Mouse (Mus musculus) gastrocnemius, postnatal 10 days (tissue): Measurements from ENCODE around the gene Olfr1357. TPM values are rescaled to one million over a fixed set of nuclear protein-coding genes. Genes with fewer than 3 reads are reported as not detected.
"Not testable (repeated sequence)": the region's sequence is repeated elsewhere in the genome, so short reads cannot be mapped to it uniquely, and the experiment has no call there.

Experiments used
- DNase-seq: peaks from one replicate; pipeline ENCODE4 v3.0.0; 2021; ENCODE audit warnings: mixed read lengths
- long read RNA-seq, 2 experiments: library from polyadenylated mRNA; stranded (forward); transcript quantifications; one replicate each; pipeline ENCODE4 v2.0.0; 2021
- total RNA-seq, 2 experiments: library from RNA; stranded (reverse); gene quantifications; 2 replicates each; pipeline ENCODE4 v1.2.3; 2021

Gene Olfr1357
- not detected for total RNA-seq
- long read RNA-seq, experiment 1 = 0 reads
- long read RNA-seq, experiment 2 = 0 reads

DNA sequence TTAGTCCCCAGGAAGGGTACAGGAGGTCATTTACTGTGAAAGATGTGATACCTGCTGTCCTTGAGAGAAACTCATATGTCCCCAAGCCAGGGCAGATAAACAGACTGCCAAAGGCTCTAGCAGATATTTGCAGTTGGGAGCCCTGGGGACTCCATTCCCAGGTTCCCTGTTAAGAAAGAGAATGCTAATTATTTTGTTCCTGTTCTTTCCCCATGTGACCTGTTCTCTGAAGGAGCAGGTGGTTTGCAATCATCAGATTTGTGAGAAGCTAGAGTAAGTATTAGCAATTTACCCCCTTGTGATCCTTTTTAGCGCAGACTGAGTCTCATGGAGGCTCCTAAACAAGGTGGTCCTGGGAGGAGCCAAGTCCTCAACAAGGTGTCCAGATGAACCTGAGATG, at the start of gene Olfr1357:
Olfr1357 (minus strand) TSS at position 101 of the 400 bp plus-strand sequence.
- DNase-seq = no peak

DNA sequence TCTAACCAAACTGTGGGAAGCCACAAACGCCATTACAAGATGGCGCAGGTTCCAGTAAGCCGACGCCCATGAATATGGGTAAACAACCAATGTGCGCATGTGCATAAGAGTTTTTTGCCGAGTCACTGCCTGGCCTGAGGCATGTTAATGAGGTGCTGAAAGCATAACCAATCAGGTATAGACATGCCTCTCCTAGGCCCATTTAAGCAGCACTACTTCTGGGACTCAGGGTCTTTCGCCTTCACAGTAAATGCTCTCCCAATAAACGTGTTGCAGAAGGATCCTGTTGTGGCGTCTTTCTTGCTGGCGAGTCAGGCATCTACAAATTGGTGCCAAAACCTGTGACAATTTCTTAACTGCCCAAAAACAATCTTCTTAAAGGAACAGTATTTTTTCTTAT, 48.8 kb upstream of the Olfr1357 start:
- DNase-seq = not testable (repeated sequence)

GRCm38 (mm10) chr10:78664546-78664945, 46.7 kb upstream of the Olfr1357 start:
- no peak for DNase-seq

DNA sequence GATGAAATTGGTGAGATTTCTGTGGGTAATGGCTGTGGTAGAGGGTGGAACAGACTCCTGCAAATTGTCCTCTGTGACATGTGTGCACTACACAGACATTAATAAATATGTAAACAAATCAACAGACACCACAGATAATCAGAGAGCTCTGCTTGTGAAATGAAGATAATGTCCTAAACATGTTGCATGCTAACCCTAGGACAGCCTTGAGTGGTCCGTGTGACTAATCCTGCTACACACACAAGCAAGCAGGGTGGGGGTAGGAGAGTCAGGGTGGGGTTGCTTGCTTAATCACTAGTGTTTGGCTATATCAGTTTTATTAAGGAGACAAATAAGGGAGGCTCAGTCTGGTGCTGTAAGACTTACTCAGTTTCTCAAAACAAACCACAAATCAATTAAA, 43.3 kb upstream of the Olfr1357 start:
- DNase-seq = no peak

- no peak for DNase-seq
Observed at GRCm38 (mm10) chr10:78632311-78632710, 14.4 kb upstream of the Olfr1357 start.

DNA sequence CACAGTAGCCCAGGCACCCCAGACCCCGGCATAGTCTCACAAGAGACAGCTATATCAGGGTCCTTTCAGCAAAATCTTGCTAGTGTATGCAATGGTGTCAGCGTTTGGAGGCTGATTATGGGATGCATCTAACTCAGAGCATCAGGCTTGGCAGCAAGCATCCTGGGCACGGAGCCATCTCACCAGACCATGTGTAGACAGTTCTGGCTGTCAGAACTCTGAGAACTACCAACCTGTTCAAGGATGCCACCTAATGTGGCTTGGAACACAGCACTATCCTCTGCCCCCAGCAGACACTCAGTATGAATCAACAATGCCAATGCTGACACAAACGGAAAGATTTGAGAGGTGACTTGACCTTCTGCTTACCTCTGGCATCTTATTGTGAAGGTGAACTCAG, 12.3 kb upstream of the Olfr1357 start:
- DNase-seq = no peak

GRCm38 (mm10) chr10:78623143-78623542, 5.3 kb upstream of the Olfr1357 start:
- DNase-seq = not testable (repeated sequence)

- DNase-seq = no peak
Observed at GRCm38 (mm10) chr10:78607602-78608001, 10.3 kb downstream of the Olfr1357 start.

GRCm38 (mm10) chr10:78605080-78605479, 12.8 kb downstream of the Olfr1357 start:
- no peak for DNase-seq

DNA sequence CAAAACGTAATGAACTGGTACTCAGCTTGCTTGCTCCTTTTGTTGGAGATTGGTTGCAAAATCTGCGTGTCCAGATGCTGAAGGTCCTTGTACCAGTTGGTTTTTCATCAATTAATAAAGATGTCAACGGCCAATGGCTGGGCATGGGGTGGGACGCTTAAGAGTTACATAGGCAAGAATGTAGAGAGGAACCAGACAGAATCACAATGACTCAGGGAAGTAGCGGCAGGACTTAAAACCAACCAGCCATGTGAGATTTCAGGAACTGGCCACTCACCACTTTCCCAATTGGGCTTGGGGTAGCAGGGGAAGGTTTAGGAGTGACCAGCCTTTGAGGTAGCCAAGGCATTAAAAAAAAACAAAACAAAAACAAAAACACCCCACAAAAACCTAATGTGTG, 18.0 kb downstream of the Olfr1357 start:
- no peak for DNase-seq

- DNase-seq = no peak
Observed at GRCm38 (mm10) chr10:78594566-78594965, 23.3 kb downstream of the Olfr1357 start.

- no peak for DNase-seq
Observed at GRCm38 (mm10) chr10:78594157-78594556, 23.7 kb downstream of the Olfr1357 start.

DNA sequence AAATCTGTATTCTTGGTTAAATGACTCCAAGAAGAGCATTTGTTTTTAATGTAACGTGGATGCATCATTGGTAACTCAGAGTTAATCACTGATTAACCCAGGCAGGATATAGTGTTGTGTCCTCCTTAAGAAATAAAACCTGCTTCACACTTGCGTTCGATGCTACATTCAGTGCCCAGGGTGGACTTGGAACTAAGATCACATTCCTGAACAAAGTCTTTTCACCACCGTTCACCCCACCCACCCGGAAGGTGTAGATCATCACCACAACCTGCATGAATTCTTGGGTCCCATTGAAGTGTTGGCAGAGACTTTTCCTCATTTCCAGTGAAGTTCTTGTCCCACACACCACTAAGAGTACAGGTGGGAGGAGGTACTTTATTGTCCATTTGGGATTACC, 24.1 kb downstream of the Olfr1357 start:
- no peak for DNase-seq

GRCm38 (mm10) chr10:78592856-78593379, 25.0 kb downstream of the Olfr1357 start:
- DNase-seq = no peak

DNA sequence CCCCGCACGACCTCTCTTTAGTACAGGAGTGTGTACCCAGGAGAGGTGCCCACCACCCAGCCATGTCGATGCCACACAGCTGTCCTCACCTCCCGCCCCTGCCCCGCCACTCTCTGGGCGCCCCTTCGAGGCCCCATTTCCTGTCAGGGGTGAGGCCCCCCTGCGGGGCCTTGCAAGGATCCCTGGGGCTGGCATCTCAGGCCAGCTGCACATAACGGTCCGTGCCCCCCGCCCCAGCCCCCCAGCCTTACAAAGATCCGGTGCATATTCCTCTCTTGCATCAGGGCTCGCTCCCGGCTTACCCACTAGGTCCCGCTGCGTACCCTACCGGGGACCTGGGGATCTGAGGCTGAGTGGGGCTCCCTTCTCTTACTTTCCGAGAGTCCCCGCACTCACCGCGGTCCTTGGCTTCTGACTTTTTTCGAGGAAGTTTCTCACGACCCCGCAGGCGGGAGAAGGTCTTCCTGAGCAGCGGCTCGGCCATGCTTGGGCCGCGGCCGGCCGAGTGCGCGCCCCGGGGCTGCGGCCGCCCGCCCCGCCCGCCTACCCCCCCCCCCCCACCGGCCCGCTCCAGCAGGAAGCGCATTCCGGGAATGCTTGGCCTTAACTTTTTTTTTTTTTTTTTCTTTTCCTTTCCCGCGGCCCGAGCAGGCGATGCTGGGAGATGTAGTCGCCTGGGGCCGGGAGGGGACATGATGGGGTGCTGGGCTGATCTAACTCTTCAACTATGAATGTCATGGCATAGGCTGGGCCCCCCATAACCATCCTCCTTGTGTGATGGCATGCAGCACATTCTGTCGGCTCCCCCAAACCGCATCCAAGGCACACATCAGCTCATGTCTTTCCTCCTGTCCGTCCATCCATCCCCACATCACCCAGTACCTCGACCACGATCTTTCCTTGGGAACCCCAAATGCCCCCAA, 26.2 kb downstream of the Olfr1357 start, which contains the start of gene Syde1:
Syde1 (minus strand) TSS at position 559 of the 923 bp plus-strand sequence.
- peak; percentile 50 for DNase-seq

GRCm38 (mm10) chr10:78590744-78591143, 27.1 kb downstream of the Olfr1357 start:
- DNase-seq = no peak

DNA sequence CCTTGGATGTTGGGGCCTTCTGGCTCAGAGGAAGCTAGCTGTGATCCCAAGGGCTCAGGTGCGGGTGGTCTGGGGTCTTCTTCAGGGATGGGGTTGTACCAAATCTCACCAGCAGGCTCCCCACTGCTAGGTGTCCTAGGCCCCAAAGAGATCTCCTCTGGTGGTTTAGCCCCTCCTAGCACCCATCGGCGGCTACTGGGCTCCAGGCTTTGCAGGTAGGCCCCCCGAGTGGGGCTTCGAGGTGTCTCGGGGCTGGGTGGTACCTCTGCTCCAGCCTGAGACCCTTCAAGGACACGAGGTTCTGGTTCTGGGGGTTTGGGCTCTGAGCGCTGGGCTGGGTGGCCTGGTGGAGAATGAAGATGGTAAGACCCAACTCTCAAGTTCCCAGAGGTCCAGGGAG, 28.0 kb downstream of the Olfr1357 start:
- peak; percentile 11 for DNase-seq

DNA sequence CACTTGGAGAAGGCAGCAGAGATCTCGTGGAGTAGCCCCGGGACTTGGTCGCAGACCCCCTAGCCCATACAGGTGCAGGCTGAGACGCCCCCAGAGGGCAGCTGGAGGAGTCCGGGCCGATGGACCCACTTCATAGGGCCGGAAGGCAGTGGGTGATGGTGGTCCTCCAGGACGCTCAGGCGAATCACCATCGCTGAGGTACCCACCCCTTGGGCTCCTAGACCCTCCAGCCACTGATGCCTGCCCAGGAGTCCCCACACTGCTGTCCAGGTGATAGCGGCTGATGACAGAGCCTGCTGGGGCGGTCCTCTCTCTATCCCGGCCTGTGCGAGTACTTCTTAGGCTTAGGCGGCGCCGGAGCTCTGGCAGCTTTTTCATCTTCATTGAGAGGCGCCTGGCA, 28.6 kb downstream of the Olfr1357 start:
- DNase-seq = no peak

- no peak for DNase-seq
Observed at GRCm38 (mm10) chr10:78586026-78586425, 31.8 kb downstream of the Olfr1357 start.

GRCm38 (mm10) chr10:78585606-78586005, 32.3 kb downstream of the Olfr1357 start:
- DNase-seq = no peak

DNA sequence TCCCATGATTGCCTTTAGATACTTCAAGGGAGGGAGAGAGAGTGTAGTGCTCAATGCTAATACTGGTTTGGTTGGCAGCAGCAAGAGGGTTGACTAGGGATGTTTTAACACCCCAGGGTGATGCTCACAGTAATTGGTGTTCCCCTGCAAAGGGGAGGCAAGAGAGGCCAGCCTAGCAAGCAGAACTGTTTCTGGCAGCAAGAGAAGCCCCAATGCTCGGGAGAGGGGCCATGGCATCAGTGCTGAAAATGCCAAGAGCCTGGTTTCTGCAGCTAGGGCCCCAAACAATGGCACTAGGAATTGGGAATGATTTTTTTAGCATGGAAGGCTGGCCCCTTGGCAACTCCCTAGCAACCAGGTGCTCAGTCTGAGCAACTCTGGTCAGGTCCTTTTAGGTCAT, 32.9 kb downstream of the Olfr1357 start:
- no peak for DNase-seq

- no peak for DNase-seq
Observed at GRCm38 (mm10) chr10:78583939-78584338, 33.9 kb downstream of the Olfr1357 start.

- no peak for DNase-seq
Observed at GRCm38 (mm10) chr10:78583347-78583746, 34.5 kb downstream of the Olfr1357 start.

GRCm38 (mm10) chr10:78581121-78581520, 36.8 kb downstream of the Olfr1357 start:
- no peak for DNase-seq
